Mouse (Mus musculus) lung, postnatal 0 days (tissue): ENCODE measurements at regions not wholly inside any gene's neighbourhood (a gene's known extent, or its start where the extent isn't known, plus 50 kb on each side); places are given as distances from the start of the nearest gene placed in this dataset.

ENCODE experiments used
- ATAC-seq: fragments of 200-750 bp; cut with Nextera tagmentation; 2 replicates; pipeline ENCODE4 v1.8.0; 2017; ENCODE audit warnings: moderate library complexity
- DNase-seq: peaks from one replicate; pipeline ENCODE4 v3.0.0-alpha.2; 2016; ENCODE audit warnings: low spot score
- H3K27ac ChIP-seq: fragments of 300-500 bp; sonication (generic); 2 replicates; pipeline ENCODE4 v1.5.1; 2014; ENCODE audit warnings: antibody characterized with exemption, mild to moderate bottlenecking, low read length, mixed read lengths
- H3K27me3 ChIP-seq: fragments of 300-500 bp; sonication (generic); replicated peaks from 2 replicates; pipeline ENCODE4 v1.6.1; 2014; ENCODE audit warnings: low read length, mixed read lengths; ENCODE audit not compliant: insufficient read depth
- H3K36me3 ChIP-seq: fragments of 300-500 bp; sonication (generic); 2 replicates; pipeline ENCODE4 v1.6.1; 2014; ENCODE audit warnings: low read length, mixed read lengths; ENCODE audit not compliant: insufficient read depth
- H3K4me1 ChIP-seq: fragments of 300-500 bp; sonication (generic); 2 replicates; pipeline ENCODE4 v1.6.1; 2014; ENCODE audit warnings: antibody characterized with exemption, low read depth, low read length, mixed read lengths; ENCODE audit not compliant: insufficient read depth
- H3K4me2 ChIP-seq: fragments of 300-500 bp; sonication (generic); replicated peaks from 2 replicates; pipeline ENCODE4 v1.6.1; 2014; ENCODE audit warnings: low read depth, mild to moderate bottlenecking, low read length, moderate library complexity, mixed read lengths
- H3K4me3 ChIP-seq: fragments of 300-500 bp; sonication (generic); 2 replicates; pipeline ENCODE4 v1.5.1; 2014; ENCODE audit warnings: low read depth, low read length
- H3K9ac ChIP-seq: fragments of 300-500 bp; sonication (generic); replicated peaks from 2 replicates; pipeline ENCODE4 v1.6.1; 2014; ENCODE audit warnings: low read depth, mild to moderate bottlenecking
- H3K9me3 ChIP-seq: fragments of 300-500 bp; sonication (generic); 2 replicates; pipeline ENCODE4 v1.6.1; 2016; ENCODE audit warnings: low read length, mixed read lengths
- CTCF ChIP-seq: IDR thresholded peaks from 2 replicates; pipeline ENCODE4 v1.5.1; 2016; ENCODE audit warnings: antibody characterized with exemption, mild to moderate bottlenecking
- EP300 ChIP-seq: IDR thresholded peaks from 2 replicates; pipeline ENCODE4 v1.6.1; 2016; ENCODE audit warnings: antibody characterized with exemption, mild to moderate bottlenecking, control low read depth
- WGBS: fragments of 180-500 bp; shearing (Covaris S2); extraction: QIAGEN DNeasy Blood & Tissue Kit; methylation state at CpG from one replicate; pipeline ENCODE4 v1.1.7; 2014; 5-methylcytosine and 5-hydroxymethylcytosine counted together

- H3K4me3 ChIP-seq: no peak overlapping the region
- H3K36me3 ChIP-seq: no peaks in the 10 kb centered on the region
- ATAC-seq (no peak), DNase-seq (no peak)
- WGBS: 68% methylated on average over 4 of the region's 4 CpGs
- H3K27ac ChIP-seq: no peak overlapping the region
- H3K9me3 ChIP-seq: no peaks in the 10 kb centered on the region
- no peak overlapping the region for H3K9ac ChIP-seq
- H3K4me2 ChIP-seq: no peak overlapping the region
- no peaks in the 10 kb centered on the region for H3K4me1 ChIP-seq
- TF ChIP-seq CTCF: no peak
- no peak for TF ChIP-seq EP300
- H3K27me3 ChIP-seq: no peaks in the 10 kb centered on the region
Measured at GRCm38 (mm10) chr3:66546576-66546975, 249.9 kb upstream of the Veph1 start.

- no peaks in the 10 kb centered on the region for H3K4me1 ChIP-seq
- DNase-seq (peak; percentile 81), ATAC-seq (peak; percentile 92)
- TF ChIP-seq CTCF (no peak), EP300 (peak; percentile 66)
- H3K4me3 ChIP-seq: no peak overlapping the region
- no peak overlapping the region for H3K27ac ChIP-seq
- no peak overlapping the region for H3K4me2 ChIP-seq
- H3K27me3 ChIP-seq: no peaks in the 10 kb centered on the region
- H3K36me3 ChIP-seq: no peaks in the 10 kb centered on the region
- 58% methylated on average over 5 of the region's 5 CpGs for WGBS
- H3K9me3 ChIP-seq: no peaks in the 10 kb centered on the region
- no peak overlapping the region for H3K9ac ChIP-seq
Measured at GRCm38 (mm10) chr3:66544139-66544933, 247.7 kb upstream of the Veph1 start.

GRCm38 (mm10) chr3:66542865-66543264 lies 246.2 kb upstream of the Veph1 start:
- Histone ChIP-seq H3K36me3 (no peaks in the 10 kb centered on the region), H3K4me2 (no peak overlapping the region), H3K4me3 (no peak overlapping the region), H3K27ac (no peak overlapping the region), H3K27me3 (no peaks in the 10 kb centered on the region), H3K4me1 (no peaks in the 10 kb centered on the region), H3K9ac (no peak overlapping the region), H3K9me3 (no peaks in the 10 kb centered on the region)
- ATAC-seq (no peak), DNase-seq (no peak)
- WGBS: 63% methylated on average over 3 of the region's 3 CpGs
- TF ChIP-seq EP300: no peak
- TF ChIP-seq CTCF: no peak

GRCm38 (mm10) chr3:66537913-66538312 lies 241.3 kb upstream of the Veph1 start:
- Histone ChIP-seq H3K4me1 (no peaks in the 10 kb centered on the region), H3K36me3 (no peaks in the 10 kb centered on the region), H3K27ac (no peak overlapping the region), H3K4me3 (no peak overlapping the region), H3K27me3 (no peaks in the 10 kb centered on the region), H3K9ac (no peak overlapping the region), H3K4me2 (no peak overlapping the region), H3K9me3 (no peaks in the 10 kb centered on the region)
- 81% methylated on average over 7 of the region's 7 CpGs for WGBS
- ATAC-seq (no peak), DNase-seq (no peak)
- TF ChIP-seq CTCF: no peak
- no peak for TF ChIP-seq EP300

GRCm38 (mm10) chr3:66537106-66537893 lies 240.7 kb upstream of the Veph1 start:
- Histone ChIP-seq H3K4me2 (no peak overlapping the region), H3K9me3 (no peaks in the 10 kb centered on the region), H3K4me1 (no peaks in the 10 kb centered on the region), H3K27ac (no peak overlapping the region), H3K9ac (no peak overlapping the region), H3K27me3 (no peaks in the 10 kb centered on the region), H3K4me3 (no peak overlapping the region), H3K36me3 (no peaks in the 10 kb centered on the region)
- ATAC-seq: no peak
- TF ChIP-seq EP300 (no peak), CTCF (no peak)
- DNase-seq: no peak
- WGBS: 65% methylated on average over 3 of the region's 3 CpGs

- Histone ChIP-seq H3K4me1 (no peaks in the 10 kb centered on the region), H3K4me2 (no peak overlapping the region), H3K4me3 (no peak overlapping the region), H3K9ac (no peak overlapping the region), H3K36me3 (no peaks in the 10 kb centered on the region), H3K27ac (no peak overlapping the region), H3K27me3 (no peaks in the 10 kb centered on the region), H3K9me3 (no peaks in the 10 kb centered on the region)
- WGBS: 84% methylated on average over 11 of the region's 11 CpGs
- TF ChIP-seq EP300 (no peak), CTCF (no peak)
- DNase-seq: no peak
- ATAC-seq: no peak
Measured at GRCm38 (mm10) chr3:66536673-66537072, 240.0 kb upstream of the Veph1 start.
